Mouse (Mus musculus): ENCODE results near the gene Clcnka. TPM values are rescaled to one million over a fixed set of nuclear protein-coding genes. Genes with fewer than 3 reads are reported as not detected.
A peak's percentile ranks its signal among the peaks of the same experiment; 100 is the strongest.

Clcnka gene
- polyA plus RNA-seq, 1 experiment: not detected

DNA sequence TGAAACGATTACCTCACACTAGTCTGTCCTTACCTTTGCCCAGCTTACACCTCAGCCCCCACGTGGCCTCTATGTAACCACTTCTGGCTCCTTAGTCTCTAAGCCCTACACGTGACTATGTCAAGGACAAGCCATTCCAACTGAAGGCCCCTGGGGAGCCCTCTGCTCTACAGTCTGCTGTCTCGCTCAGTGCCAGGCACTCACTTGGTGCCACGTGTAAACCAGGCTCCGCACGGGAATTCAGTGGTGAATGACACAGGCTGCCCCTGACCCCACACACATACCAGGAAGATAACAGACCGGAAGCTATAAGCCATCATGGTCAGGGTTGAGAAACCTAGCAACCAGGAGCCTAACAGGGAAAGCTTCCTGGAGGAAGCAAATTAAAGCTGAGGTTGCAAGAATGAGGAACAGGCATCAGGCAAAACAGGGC, 51.1 kb downstream of the Clcnka start:
- Histone ChIP-seq H3ac (ENCODE audit: control insufficient read depth, insufficient read length, low read depth) (no peak overlapping the region), H3K79me2 (ENCODE audit: control insufficient read depth, insufficient read depth) (no peaks in the 10 kb centered on the region), H3K27me3 (ENCODE audit: control insufficient read depth, insufficient read depth, insufficient read length) (no peaks in the 10 kb centered on the region), H3K36me3 (ENCODE audit: control insufficient read depth, insufficient read depth) (no peaks in the 10 kb centered on the region), H3K4me3 (ENCODE audit: insufficient read depth, poor library complexity, severe bottlenecking) (no peak overlapping the region), H3K79me3 (ENCODE audit: low read depth) (no peaks in the 10 kb centered on the region)
- peak; percentile 56 for TF ChIP-seq USF1 (IDR thresholded peaks at IDR 0.05; ENCODE audit: low read depth)
- TF ChIP-seq MAX (IDR thresholded peaks at IDR 0.05): no peak

DNA sequence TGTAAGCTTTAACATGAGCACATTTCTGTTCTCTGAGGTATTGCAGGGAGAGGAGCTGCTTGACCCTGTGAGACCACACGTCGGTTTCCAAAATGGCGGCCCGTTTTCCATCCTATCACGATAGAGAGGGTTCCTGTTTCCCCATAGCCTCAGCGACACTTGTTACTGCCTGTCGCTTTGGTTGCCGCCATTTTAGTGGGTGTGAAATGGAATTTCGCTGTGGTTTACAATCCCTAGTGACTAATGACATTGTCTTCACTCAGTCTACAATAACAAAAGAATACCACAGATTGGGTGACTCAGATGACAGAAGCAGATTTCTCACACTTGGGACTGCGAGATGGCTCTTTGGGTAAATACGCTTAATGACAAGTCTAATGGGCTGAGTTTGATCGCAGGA, 53.3 kb downstream of the Clcnka start:
- Histone ChIP-seq H3K4me3 (ENCODE audit: insufficient read depth, poor library complexity, severe bottlenecking) (no peak overlapping the region), H3K79me2 (ENCODE audit: control insufficient read depth, insufficient read depth) (no peaks in the 10 kb centered on the region), H3K36me3 (ENCODE audit: control insufficient read depth, insufficient read depth) (no peaks in the 10 kb centered on the region), H3K27me3 (ENCODE audit: control insufficient read depth, insufficient read depth, insufficient read length) (no peaks in the 10 kb centered on the region), H3K79me3 (ENCODE audit: low read depth) (no peaks in the 10 kb centered on the region), H3ac (ENCODE audit: control insufficient read depth, insufficient read length, low read depth) (no peak overlapping the region)
- TF ChIP-seq CTCF (IDR thresholded peaks at IDR 0.05; ENCODE audit: control insufficient read depth, insufficient read depth, insufficient read length) (no peak), MAX (IDR thresholded peaks at IDR 0.05) (peak; percentile 78), USF1 (IDR thresholded peaks at IDR 0.05; ENCODE audit: low read depth) (no peak), MYOD1 (IDR thresholded peaks at IDR 0.05; ENCODE audit: control insufficient read depth, insufficient read length, low read depth) (peak; percentile 72), FOSL1 (IDR thresholded peaks at IDR 0.05; ENCODE audit: insufficient read depth, low read length, poor library complexity, severe bottlenecking) (peak; percentile 89), CEBPB (IDR thresholded peaks at IDR 0.05; ENCODE audit: low read depth) (peak; percentile 1)

DNA sequence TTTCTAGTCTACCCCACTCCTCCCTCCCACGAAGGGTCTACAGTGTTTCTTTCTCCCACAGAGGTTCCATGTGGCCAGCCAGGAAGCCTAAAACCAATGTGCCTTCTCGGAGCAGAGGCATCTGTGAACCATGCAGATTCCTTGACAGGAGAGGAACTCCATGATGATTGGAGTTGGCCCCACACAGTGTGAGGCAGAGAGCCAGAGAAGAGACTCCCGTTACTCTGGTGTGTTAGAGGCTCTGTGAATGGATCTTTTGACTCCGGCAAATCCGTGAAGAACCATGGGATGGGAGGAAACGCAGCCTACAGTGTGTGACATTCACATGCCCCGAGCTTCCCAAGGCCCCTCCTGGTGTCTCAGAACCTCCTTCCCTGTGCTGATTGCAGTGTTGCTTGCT, 55.0 kb downstream of the Clcnka start:
- H3K36me3 ChIP-seq (ENCODE audit: control insufficient read depth, insufficient read depth): no peaks in the 10 kb centered on the region
- no peak for TF ChIP-seq MYOG (IDR thresholded peaks at IDR 0.05; ENCODE audit: control insufficient read depth, extremely low read depth, insufficient read length)
- no peak for TF ChIP-seq CTCF (IDR thresholded peaks at IDR 0.05; ENCODE audit: control insufficient read depth, insufficient read depth, insufficient read length)
- no peak for TF ChIP-seq USF1 (IDR thresholded peaks at IDR 0.05; ENCODE audit: low read depth)
- no peak for TF ChIP-seq CEBPB (IDR thresholded peaks at IDR 0.05; ENCODE audit: low read depth)
- TF ChIP-seq FOSL1 (IDR thresholded peaks at IDR 0.05; ENCODE audit: insufficient read depth, low read length, poor library complexity, severe bottlenecking): no peak
- TF ChIP-seq MYOD1 (IDR thresholded peaks at IDR 0.05; ENCODE audit: control insufficient read depth, insufficient read length, low read depth): no peak
- no peaks in the 10 kb centered on the region for H3K79me2 ChIP-seq (ENCODE audit: control insufficient read depth, insufficient read depth)
- H3ac ChIP-seq (ENCODE audit: control insufficient read depth, insufficient read length, low read depth): no peak overlapping the region
- H3K27me3 ChIP-seq (ENCODE audit: control insufficient read depth, insufficient read depth, insufficient read length): no peaks in the 10 kb centered on the region
- no peaks in the 10 kb centered on the region for H3K79me3 ChIP-seq (ENCODE audit: low read depth)
- no peak overlapping the region for H3K4me3 ChIP-seq (ENCODE audit: insufficient read depth, poor library complexity, severe bottlenecking)

DNA sequence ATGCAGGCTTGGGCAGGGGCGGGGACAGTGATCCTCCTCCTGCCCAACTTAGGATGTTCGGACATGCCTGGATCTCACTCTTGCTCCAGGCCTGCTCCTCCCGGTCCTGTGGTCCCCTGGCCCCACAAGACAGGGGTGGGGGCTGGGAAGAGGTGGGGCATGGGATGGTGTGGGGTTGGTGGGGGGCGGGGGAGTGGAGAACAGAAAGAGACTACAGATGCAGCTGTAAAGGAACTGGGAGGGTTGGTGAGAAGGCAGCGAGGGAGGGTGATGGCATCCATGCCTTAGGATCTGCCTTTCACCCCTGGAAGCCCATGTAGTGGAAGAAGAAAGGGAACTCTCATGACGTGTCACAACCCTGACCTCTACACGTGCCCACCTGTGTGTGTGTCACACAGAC, 57.0 kb downstream of the Clcnka start:
- H3K79me2 ChIP-seq (ENCODE audit: control insufficient read depth, insufficient read depth): no peaks in the 10 kb centered on the region
- no peaks in the 10 kb centered on the region for H3K36me3 ChIP-seq (ENCODE audit: control insufficient read depth, insufficient read depth)
- H3K27me3 ChIP-seq (ENCODE audit: control insufficient read depth, insufficient read depth, insufficient read length): no peaks in the 10 kb centered on the region
- no peaks in the 10 kb centered on the region for H3K79me3 ChIP-seq (ENCODE audit: low read depth)
- no peak overlapping the region for H3ac ChIP-seq (ENCODE audit: control insufficient read depth, insufficient read length, low read depth)
- TF ChIP-seq MAX (IDR thresholded peaks at IDR 0.05): no peak
- no peak for TF ChIP-seq MYOD1 (IDR thresholded peaks at IDR 0.05; ENCODE audit: control insufficient read depth, insufficient read length, low read depth)
- TF ChIP-seq USF1 (IDR thresholded peaks at IDR 0.05; ENCODE audit: low read depth): no peak
- TF ChIP-seq CEBPB (IDR thresholded peaks at IDR 0.05; ENCODE audit: low read depth): no peak
- no peak for TF ChIP-seq FOSL1 (IDR thresholded peaks at IDR 0.05; ENCODE audit: insufficient read depth, low read length, poor library complexity, severe bottlenecking)
- no peak for TF ChIP-seq CTCF (IDR thresholded peaks at IDR 0.05; ENCODE audit: control insufficient read depth, insufficient read depth, insufficient read length)
- H3K4me3 ChIP-seq (ENCODE audit: insufficient read depth, poor library complexity, severe bottlenecking): no peak overlapping the region

DNA sequence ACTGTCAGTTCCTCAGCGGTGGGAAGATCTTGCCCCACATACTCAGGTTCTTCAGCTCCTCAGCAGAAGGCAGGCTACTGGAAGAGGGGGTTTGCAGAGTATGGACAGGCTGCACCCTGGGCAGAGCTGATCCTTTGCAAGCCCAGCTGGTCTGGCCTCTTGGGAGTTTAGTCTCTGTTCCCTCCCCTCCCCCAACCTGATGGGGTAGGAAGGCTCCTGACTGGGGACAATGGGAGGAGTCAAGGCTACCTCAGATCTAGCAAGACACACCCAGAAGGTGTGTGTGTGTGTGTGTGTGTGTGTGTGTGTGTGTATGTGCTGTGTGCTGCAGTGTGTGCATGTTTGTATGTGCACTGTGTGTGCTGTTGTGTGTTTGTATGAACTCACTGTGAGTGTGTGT, 59.7 kb downstream of the Clcnka start:
- no peaks in the 10 kb centered on the region for H3K27me3 ChIP-seq (ENCODE audit: control insufficient read depth, insufficient read depth, insufficient read length)
- no peak overlapping the region for H3ac ChIP-seq (ENCODE audit: control insufficient read depth, insufficient read length, low read depth)
- no peak overlapping the region for H3K4me3 ChIP-seq (ENCODE audit: insufficient read depth, poor library complexity, severe bottlenecking)
- H3K79me2 ChIP-seq (ENCODE audit: control insufficient read depth, insufficient read depth): no peaks in the 10 kb centered on the region
- no peaks in the 10 kb centered on the region for H3K36me3 ChIP-seq (ENCODE audit: control insufficient read depth, insufficient read depth)
- no peaks in the 10 kb centered on the region for H3K79me3 ChIP-seq (ENCODE audit: low read depth)
- TF ChIP-seq USF1 (IDR thresholded peaks at IDR 0.05; ENCODE audit: low read depth) (no peak), CEBPB (IDR thresholded peaks at IDR 0.05; ENCODE audit: low read depth) (no peak), CTCF (IDR thresholded peaks at IDR 0.05; ENCODE audit: control insufficient read depth, insufficient read depth, insufficient read length) (no peak), MAX (IDR thresholded peaks at IDR 0.05) (no peak), FOSL1 (IDR thresholded peaks at IDR 0.05; ENCODE audit: insufficient read depth, low read length, poor library complexity, severe bottlenecking) (no peak), MYOD1 (IDR thresholded peaks at IDR 0.05; ENCODE audit: control insufficient read depth, insufficient read length, low read depth) (no peak), MYOG (IDR thresholded peaks at IDR 0.05; ENCODE audit: control insufficient read depth, extremely low read depth, insufficient read length) (no peak)

DNA sequence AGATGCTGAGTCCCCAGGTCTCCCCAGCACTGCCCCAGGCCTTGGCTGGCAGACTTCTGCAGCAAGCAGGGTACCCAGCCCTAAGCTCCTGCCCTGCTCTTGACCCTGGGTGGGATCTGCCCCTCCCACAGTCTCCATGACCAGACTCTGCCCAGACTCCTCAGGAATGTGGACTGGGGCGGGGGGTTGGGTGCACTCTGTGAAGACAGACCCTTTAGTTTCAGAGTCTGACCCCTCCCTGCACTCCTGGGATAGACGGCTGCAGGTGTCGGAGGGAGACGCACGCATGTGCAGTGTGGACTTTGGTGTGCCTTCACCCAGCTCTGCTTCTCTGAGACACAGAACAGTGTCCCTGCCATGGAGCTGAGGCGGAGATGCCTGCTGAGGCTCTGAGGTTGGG, 60.5 kb downstream of the Clcnka start:
- no peak overlapping the region for H3ac ChIP-seq (ENCODE audit: control insufficient read depth, insufficient read length, low read depth)
- no peaks in the 10 kb centered on the region for H3K79me3 ChIP-seq (ENCODE audit: low read depth)
- H3K36me3 ChIP-seq (ENCODE audit: control insufficient read depth, insufficient read depth): no peaks in the 10 kb centered on the region
- no peak overlapping the region for H3K4me3 ChIP-seq (ENCODE audit: insufficient read depth, poor library complexity, severe bottlenecking)
- H3K27me3 ChIP-seq (ENCODE audit: control insufficient read depth, insufficient read depth, insufficient read length): no peaks in the 10 kb centered on the region
- no peaks in the 10 kb centered on the region for H3K79me2 ChIP-seq (ENCODE audit: control insufficient read depth, insufficient read depth)
- no peak for TF ChIP-seq MYOD1 (IDR thresholded peaks at IDR 0.05; ENCODE audit: control insufficient read depth, insufficient read length, low read depth)
- no peak for TF ChIP-seq CTCF (IDR thresholded peaks at IDR 0.05; ENCODE audit: control insufficient read depth, insufficient read depth, insufficient read length)
- TF ChIP-seq USF1 (IDR thresholded peaks at IDR 0.05; ENCODE audit: low read depth): no peak
- TF ChIP-seq MAX (IDR thresholded peaks at IDR 0.05): no peak
- TF ChIP-seq CEBPB (IDR thresholded peaks at IDR 0.05; ENCODE audit: low read depth): no peak

All from C2C12 (cell line).